Mouse (Mus musculus) adrenal gland, adult 2 months (tissue): ENCODE data around the gene Fancd2. TPM values are rescaled to one million over a fixed set of nuclear protein-coding genes. Genes with fewer than 3 reads are reported as not detected.

Experiments used
- DNase-seq: peaks from one replicate; pipeline ENCODE4 v3.0.0; 2021
- microRNA-seq, 2 experiments: library from miRNA; unstranded; fragments of <30 nt; microRNA quantifications; one replicate each; pipeline ENCODE4 v1.2.0; 2021
- polyA plus RNA-seq: library from polyadenylated mRNA; depleted of rRNA; stranded (reverse); fragments of >200 nt; gene quantifications from 2 replicates; pipeline ENCODE4 v1.2.3, GENCODE M21; 2012; rRNA removed
- total RNA-seq, 2 experiments: library from RNA; stranded (reverse); gene quantifications; 2 replicates each; pipeline ENCODE4 v1.2.3; 2021

Fancd2 gene
- total and polyA plus RNA-seq, 3 experiments: 0.41 to 1.2 (median 0.72) TPM

DNA sequence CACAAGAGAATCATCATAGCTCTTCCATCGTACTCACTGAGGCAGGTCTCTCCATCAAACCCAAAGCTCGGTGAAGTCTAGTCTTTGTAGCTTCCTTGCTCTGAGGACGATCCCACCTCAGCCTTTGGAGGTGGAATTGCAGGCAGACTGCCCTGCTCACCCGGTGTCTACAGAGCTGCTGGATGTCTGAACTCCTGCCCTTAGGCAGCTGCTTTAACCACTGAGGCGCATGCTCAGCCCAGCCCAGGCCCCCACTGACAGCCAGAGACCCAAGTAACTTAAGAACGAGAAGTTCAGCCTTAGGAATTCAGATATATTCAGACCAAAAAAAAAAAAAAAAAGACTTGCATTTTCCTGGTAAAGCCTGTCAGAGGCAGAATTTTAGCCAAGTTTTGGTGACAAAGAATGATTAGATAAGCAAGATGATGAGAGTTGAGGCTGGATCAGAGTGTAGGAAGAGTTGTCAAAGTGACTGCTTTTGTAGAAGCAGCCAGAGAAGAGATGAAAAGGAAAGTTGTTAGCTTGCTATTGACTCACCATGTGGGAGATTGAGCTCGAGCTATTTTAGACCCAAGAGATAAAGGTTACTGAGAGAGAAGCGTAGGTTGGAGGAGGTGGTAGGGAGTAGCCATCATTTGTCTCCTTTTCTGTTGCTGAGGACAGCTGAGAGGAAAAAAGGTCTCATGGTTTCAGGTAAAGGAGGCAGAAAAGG, 80.9 kb downstream of the Fancd2 start:
- DNase-seq: no peak

DNA sequence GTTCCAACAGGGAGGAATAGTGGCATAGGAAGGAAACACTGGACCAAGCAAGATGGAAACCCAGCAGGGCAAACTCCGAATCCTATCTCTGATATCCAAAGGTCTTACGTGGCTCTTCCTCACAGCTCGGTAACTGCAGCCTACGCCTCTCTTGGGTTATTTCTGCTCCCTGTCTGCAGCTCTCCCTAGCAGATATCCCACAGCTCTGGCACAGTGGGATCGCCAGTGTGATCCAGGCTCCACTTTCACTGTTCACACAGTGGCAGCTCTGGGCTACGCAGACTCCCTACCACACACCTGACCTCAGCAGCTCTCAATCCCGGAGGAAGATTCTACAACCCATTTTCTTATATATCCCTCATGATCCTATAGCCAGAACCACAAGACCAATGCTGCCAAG, 82.7 kb downstream of the Fancd2 start:
- no peak for DNase-seq

DNA sequence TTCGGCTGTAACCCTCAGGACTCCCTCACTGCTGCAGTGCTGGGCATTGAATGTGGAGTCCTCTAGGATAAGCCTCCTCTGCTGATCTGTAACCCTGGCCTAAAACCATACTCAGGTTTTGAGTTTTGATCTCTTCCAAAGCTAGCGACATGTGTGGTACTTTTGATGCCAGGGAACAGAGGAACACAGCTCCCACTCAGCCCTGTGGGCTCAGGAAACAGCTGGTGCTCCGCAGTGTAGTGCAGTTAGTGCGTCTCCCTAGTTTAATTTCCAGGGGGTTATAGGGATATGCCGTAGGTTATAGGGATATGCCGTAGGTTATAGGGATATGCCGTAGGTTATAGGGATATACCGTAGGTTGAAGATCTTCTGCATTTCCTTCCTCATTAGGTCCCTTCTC, 83.5 kb downstream of the Fancd2 start:
- no peak for DNase-seq

DNA sequence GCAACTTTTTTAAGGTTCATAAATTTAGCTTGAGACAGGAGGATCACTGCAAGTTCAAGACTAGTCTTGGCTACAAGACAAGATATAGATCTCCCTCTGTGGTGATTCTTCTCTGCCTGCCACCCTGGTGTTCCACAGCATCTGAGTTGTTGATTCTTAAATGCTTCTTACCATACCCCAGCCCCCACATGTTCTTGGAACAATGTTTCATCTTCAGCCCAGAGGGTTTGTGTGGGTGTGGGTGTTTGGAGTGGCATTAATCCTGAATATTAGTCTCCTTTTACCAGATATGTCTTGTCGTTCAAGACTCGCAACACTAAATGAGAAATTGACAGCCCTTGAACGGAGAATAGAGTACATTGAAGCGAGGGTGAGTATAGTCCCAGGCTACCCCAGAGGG, 84.0 kb downstream of the Fancd2 start:
- no peak for DNase-seq

DNA sequence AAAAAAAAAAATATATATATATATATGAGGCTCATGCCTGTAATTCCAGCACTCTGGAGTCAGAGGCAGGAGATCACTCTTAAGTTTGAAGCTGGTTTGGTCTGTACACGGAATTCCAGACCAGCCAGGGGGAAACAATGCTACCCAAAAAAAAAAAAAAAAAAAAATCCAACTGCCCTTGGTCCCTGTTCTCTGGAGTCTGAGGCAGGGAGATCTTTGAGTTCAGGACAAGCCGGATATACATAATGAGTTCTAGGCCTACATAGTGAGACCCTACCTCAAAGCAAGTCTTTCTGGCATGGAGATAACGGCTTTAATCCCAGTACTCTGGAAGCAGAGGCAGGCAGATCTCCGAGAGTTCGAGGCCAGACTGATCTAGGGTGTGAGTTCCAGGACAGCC, 91.9 kb downstream of the Fancd2 start:
- DNase-seq: no peak

DNA sequence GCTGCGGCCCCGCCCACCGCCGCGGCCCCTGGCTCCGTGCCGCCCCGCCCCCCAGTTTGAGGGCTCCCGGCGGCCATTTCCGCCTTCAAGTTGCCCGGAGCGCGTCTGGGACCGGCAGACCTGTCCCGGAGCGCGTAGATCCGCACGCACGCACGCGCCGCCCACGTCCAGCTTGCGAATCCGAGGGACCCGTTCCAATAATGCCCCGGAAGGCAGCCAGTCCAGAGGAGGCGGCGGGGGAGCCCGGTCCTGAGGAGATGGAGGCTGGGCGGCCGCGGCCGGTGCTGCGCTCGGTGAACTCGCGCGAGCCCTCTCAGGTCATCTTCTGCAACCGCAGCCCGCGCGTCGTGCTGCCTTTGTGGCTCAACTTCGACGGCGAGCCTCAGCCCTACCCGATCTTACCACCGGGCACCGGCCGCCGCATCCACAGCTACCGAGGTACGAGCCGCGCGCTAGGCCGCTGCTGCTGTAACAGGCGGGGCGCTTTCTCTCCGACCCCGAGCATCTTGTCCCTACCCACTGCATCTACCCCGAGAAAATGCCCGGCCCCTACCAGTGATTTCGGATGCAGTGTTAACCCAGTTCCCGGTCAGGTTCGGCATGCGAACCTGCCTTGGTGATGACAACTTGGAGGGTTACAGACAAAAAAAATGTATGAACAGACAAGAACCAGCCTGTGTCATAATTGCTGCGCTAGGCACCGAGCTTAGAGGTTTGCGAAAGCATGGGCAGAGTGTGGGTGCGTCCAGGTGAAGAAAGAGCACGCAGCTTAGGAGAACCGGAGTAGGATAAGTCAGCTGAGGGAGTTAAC, 92.7 kb downstream of the Fancd2 start, which contains the start of gene Vhl:
Vhl (plus strand) TSS at position 19 of the 811 bp plus-strand sequence.
- DNase-seq: peak; percentile 94

DNA sequence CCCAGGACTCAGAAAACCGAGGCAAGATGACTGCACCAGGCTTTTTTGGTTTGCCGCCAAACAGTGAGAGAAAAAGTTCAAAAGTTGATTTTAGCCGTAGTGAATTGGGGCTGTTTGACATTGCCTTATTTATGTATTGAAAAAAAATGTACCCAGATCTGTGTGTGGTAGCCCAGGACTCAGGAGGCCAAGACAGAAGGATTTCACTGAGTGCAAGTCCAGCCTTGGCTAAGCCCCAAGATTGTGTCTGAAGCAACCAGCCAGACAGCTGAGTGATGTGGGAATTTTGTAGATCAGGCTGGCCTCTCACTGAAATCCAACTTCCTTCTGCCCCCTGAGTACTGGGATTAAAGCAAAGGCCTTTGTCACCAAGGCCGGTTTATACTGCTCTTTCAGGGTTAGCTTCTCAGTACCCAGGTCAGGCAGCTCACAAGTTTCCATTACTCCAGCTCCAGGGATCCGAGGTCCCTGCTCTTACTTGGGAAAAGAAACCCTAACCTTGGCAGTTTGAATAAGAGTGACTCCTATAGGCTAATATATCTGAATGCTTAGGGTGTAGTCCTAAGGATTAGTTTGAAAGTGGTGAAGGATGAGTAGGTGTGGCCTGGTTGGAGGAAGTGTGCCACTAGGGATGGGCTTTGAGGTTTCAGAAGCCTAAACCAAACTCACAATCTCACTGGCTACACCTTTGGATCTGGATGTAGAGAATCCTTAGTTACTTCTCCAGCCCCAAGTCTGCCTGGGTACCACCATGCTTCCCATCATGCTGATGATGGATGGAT, 93.7 kb downstream of the Fancd2 start:
- DNase-seq: peak; percentile 47

DNA sequence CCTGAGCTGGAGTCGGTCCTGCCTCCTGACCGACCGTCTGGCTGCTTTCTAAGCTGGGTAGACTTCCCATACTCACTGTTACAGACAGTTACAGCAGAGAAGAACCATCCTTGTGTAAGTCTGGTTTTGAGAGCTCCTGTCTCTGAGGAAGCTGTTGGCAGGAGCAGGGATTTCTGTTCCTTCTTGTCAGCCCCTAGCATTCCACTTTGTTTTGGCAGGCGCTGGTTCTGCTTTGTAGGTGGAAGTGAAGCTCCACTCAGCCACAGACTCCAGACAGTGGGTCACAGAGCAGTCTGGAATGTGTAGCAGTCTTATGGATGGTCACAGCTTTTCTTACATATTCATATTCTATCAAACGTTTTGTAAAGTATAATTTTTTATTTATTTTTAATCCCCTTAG, 98.8 kb downstream of the Fancd2 start:
- DNase-seq: no peak

DNA sequence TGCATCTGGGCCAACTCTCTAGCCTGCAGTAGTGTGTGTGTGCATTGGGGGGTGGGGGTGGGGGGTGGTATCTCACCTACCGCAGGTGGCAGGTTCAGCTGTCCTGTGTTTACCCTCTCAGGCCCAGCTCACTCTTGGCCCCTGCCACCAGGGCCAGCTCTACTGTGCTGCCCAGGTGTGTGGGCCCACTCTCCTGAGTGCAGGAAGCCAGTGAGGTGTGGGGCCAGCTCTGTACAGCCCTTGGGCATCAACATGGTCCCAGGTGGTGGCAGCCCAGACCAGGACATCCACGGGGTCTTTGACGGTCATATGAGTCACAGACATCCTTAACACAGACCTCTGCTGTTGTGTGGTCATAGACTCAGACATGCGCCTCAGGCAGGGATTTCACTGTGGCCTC, 101.4 kb downstream of the Fancd2 start:
- DNase-seq: no peak

DNA sequence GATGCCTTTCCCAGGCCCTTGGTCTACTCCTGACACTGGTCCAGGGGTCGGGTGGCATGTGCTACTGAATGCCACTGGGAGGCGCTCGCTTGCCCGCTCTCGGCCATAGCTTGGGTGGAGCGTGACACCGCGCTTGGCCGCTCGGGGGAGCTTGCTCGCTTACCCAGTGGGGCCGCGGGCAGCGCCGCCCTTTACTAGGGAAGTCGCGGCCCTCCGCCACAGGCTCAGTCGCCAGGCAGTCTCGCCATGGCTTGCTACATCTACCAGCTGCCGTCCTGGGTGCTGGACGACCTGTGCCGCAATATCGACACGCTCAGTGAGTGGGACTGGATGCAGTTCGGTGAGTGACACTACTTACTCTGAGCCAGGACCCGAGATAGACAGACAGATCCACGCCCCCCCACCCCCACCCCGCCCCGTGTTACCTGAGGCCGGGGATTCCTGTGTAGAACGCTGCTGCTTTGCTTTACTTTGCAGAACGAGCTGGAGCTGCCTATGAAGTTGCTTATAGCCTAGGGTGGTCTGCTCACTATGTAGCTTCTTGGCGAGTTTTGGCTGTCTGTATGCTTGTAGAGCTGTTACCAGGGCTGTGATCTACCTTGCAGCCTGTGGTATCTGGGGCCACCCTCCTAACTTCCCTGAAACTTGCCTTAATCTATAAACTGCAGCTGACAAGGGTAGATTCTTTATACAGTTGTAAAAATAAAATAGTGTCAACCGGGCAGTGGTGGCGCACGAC, 107.0 kb downstream of the Fancd2 start, which contains the start of gene Irak2:
Irak2 (plus strand) TSS at position 166 of the 739 bp plus-strand sequence.
- peak; percentile 96 for DNase-seq

DNA sequence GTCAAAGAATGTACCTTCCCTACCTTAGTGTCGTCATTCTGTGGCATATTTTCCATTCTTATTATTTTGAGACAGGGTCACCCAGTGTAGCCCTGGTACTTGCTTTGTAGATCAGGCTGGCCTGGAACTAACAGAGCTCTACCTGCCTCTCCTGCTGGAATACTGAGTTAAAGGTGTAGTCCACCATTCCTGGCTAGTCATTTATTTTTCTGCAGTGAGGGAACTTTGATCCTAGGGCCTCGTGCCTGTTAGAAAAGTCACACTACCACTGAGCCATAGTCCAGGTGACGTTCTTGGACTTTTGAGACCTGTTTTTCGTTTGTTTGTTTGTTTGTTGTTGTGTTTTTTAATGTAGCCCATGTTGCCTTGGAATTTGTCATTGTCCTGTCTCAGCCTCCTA, 107.7 kb downstream of the Fancd2 start:
- DNase-seq: no peak

DNA sequence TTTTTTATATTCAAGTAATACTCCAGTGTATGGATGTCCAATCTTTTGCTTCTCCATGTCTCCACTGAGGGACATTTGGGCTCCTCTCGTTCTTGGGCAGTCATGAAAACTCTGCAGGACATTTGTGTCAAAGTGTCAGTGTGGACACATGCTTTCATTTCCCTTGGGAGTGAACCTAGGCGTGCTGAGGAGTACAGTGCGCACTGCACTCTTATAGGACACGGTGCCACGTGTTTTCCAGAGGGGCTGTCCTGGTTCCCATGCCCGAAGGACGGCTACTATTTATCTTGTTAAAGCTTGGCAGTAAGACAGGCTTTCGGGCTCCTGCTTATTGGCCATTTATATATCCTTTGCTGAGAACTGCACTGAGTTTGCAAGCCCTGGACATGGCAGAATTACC, 111.1 kb downstream of the Fancd2 start:
- no peak for DNase-seq

DNA sequence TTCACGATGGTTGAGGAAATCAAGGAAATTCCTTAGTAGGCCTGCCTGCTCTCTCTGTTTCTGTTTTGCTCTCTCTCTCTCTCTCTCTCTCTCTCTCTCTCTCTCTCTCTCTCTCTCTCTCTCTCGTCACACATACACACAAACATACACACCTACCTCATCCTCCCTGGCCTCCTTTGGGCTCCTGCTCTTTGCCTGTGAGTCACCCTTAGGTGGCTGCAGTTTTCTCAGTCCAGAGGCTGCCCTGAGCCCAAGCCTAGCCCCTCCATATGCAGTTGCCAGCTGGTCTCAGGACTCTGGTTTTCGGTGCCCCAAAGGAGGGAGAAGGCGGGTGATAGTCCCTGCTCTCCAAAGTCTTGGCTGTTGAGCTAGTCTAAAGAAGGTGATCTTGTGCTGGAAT, 111.5 kb downstream of the Fancd2 start:
- no peak for DNase-seq

DNA sequence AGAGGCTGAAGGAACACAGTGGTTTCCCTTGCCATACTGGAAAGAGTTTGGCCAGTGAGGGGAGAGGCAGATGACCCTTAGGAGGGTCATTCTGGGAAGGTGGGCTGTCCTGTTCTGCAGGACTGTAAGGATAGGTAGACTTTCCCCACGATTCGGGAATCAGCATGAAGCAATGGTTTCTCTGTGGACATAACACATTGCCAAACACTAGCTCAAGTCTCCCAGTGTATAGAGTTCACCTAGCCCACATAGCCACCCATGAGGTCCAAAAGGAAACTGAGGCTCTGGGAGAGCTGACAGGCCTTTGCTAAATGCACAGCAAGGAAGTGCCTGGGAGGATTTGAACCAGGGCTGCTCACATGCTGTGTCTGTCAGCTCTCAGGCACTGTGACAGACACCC, 112.5 kb downstream of the Fancd2 start:
- no peak for DNase-seq

DNA sequence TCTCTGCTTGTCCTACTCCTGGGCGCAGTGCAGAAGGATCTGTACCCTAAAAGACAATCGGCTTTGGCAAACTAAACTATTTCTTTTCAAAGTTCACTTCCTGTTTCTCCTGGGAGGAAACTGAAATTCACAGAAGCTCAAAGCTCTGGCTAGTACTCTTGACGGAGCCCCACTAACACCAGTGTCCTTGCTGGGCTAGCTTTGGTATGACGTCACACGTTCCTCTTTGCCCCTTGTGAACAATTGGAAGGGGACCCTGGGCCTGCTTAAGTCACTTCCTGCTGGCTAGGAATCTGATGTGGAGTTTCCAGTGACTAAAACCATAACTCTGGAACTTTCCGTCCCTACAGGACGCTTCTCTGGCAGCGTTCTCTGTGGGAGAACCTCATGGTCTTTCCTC, 113.3 kb downstream of the Fancd2 start:
- DNase-seq: peak; percentile 69

Small RNAs within 50 kb of the gene (microRNA-seq; reads per million reads assigned to microRNA genes)
- gene Gm23365: 0 reads per million in 2 experiments

Other genes with a start within 250 kb of the Fancd2 start
- 1 to 10 TPM; 2.8 to 3.4 TPM for gene Cpne9, start 249.4 kb upstream of the Fancd2 start, total RNA-seq
- gene Cpne9, start 249.4 kb upstream of the Fancd2 start, polyA plus RNA-seq: 2.2 and 7.4 TPM in 2 replicates
- gene Brpf1, start 224.5 kb upstream of the Fancd2 start, total RNA-seq: 10 to 100 TPM; 23.8 to 24.2 TPM
- gene Brpf1, start 224.5 kb upstream of the Fancd2 start, polyA plus RNA-seq: 14.3 and 15.1 TPM in 2 replicates
- gene Ogg1, start 204.7 kb upstream of the Fancd2 start, total RNA-seq: 10 to 100 TPM; 10.5 to 16.4 TPM
- 22.0 and 22.3 TPM in 2 replicates for gene Ogg1, start 204.7 kb upstream of the Fancd2 start, polyA plus RNA-seq
- gene Camk1, start 187.7 kb upstream of the Fancd2 start, total RNA-seq: 10 to 100 TPM; 49.0 to 58.3 TPM
- gene Camk1, start 187.7 kb upstream of the Fancd2 start, polyA plus RNA-seq: 56.7 and 69.9 TPM in 2 replicates
- gene Tada3, start 153.8 kb upstream of the Fancd2 start, total RNA-seq: 10 to 100 TPM; 35.1 to 47.0 TPM
- 32.4 and 34.5 TPM in 2 replicates for gene Tada3, start 153.8 kb upstream of the Fancd2 start, polyA plus RNA-seq
- gene Arpc4, start 153.6 kb upstream of the Fancd2 start, total RNA-seq: 100 to 1,000 TPM; 175 to 211 TPM
- 61.0 and 62.3 TPM in 2 replicates for gene Arpc4, start 153.6 kb upstream of the Fancd2 start, polyA plus RNA-seq
- 1 to 10 TPM; 2.1 to 3.5 TPM for gene Ttll3, start 142.4 kb upstream of the Fancd2 start, total RNA-seq
- gene Ttll3, start 142.4 kb upstream of the Fancd2 start, polyA plus RNA-seq: 5.8 and 7.0 TPM in 2 replicates
- gene Rpusd3, start 112.3 kb upstream of the Fancd2 start, total RNA-seq: 1 to 10 TPM; 9.1 to 9.2 TPM
- gene Rpusd3, start 112.3 kb upstream of the Fancd2 start, polyA plus RNA-seq: 65.5 and 102 TPM in 2 replicates
- gene Cidec, start 95.9 kb upstream of the Fancd2 start, total RNA-seq: 100 to 1,000 TPM; 354 to 980 TPM
- gene Cidec, start 95.9 kb upstream of the Fancd2 start, polyA plus RNA-seq: 514 and 896 TPM in 2 replicates
- gene Jagn1, start 89.1 kb upstream of the Fancd2 start, total RNA-seq: 10 to 100 TPM; 50.5 TPM
- 49.5 and 64.3 TPM in 2 replicates for gene Jagn1, start 89.1 kb upstream of the Fancd2 start, polyA plus RNA-seq
- 1 to 10 TPM; 1.1 to 1.9 TPM for gene Il17re, start 73.2 kb upstream of the Fancd2 start, total RNA-seq
- gene Il17re, start 73.2 kb upstream of the Fancd2 start, polyA plus RNA-seq: 4.0 TPM in 2 replicates
- gene Il17rc, start 60.3 kb upstream of the Fancd2 start, total RNA-seq: 10 to 100 TPM; 17.0 to 22.0 TPM
- 90.8 and 103 TPM in 2 replicates for gene Il17rc, start 60.3 kb upstream of the Fancd2 start, polyA plus RNA-seq
- gene Creld1, start 48.4 kb upstream of the Fancd2 start, total RNA-seq: 10 to 100 TPM; 44.7 to 58.5 TPM
- gene Creld1, start 48.4 kb upstream of the Fancd2 start, polyA plus RNA-seq: 30.0 and 31.1 TPM in 2 replicates
- gene Prrt3, start 29.8 kb upstream of the Fancd2 start, total RNA-seq: under 1 TPM; 0.09 to 0.21 TPM
- gene Prrt3, start 29.8 kb upstream of the Fancd2 start, polyA plus RNA-seq: 0.32 and 0.33 TPM in 2 replicates
- gene Emc3, start within 50 bp of the Fancd2 start, total RNA-seq: 100 to 1,000 TPM in 1 of 2 experiments, 10 to 100 TPM in 1; 99.9 to 116 TPM
- 44.9 and 53.6 TPM in 2 replicates for gene Emc3, start within 50 bp of the Fancd2 start, polyA plus RNA-seq
- under 1 TPM in 1 of 2 experiments, not detected in 1; 0.21 TPM for gene Fancd2os, start 69.0 kb downstream of the Fancd2 start, total RNA-seq
- gene Fancd2os, start 69.0 kb downstream of the Fancd2 start, polyA plus RNA-seq: 0.15 TPM in 1 of 2 replicates, not detected in the other
- 100 to 1,000 TPM; 181 to 201 TPM for gene Brk1, start 73.1 kb downstream of the Fancd2 start, total RNA-seq
- 113 and 167 TPM in 2 replicates for gene Brk1, start 73.1 kb downstream of the Fancd2 start, polyA plus RNA-seq
- 10 to 100 TPM; 22.5 to 26.3 TPM for gene Vhl, start 92.3 kb downstream of the Fancd2 start, total RNA-seq
- 16.8 and 21.4 TPM in 2 replicates for gene Vhl, start 92.3 kb downstream of the Fancd2 start, polyA plus RNA-seq
- gene Irak2, start 106.8 kb downstream of the Fancd2 start, total RNA-seq: 10 to 100 TPM; 22.4 to 23.6 TPM
- 17.4 and 20.0 TPM in 2 replicates for gene Irak2, start 106.8 kb downstream of the Fancd2 start, polyA plus RNA-seq
- 10 to 100 TPM; 44.7 to 56.3 TPM for gene Tatdn2, start 165.4 kb downstream of the Fancd2 start, total RNA-seq
- 16.3 and 19.0 TPM in 2 replicates for gene Tatdn2, start 165.4 kb downstream of the Fancd2 start, polyA plus RNA-seq
- gene Ghrl, start 188.2 kb downstream of the Fancd2 start, total RNA-seq: not detected
- gene Ghrl, start 188.2 kb downstream of the Fancd2 start, polyA plus RNA-seq: 0.35 TPM in 1 of 2 replicates, not detected in the other
- gene Sec13, start 209.1 kb downstream of the Fancd2 start, total RNA-seq: 100 to 1,000 TPM; 106 to 127 TPM
- 68.8 and 83.0 TPM in 2 replicates for gene Sec13, start 209.1 kb downstream of the Fancd2 start, polyA plus RNA-seq